24 mouse cellular contexts compared by ENCODE assay signal in genomic region chr11:96172511-96173287, GRCm38 (mm10). TPM values are rescaled to one million over a fixed set of nuclear protein-coding genes. Genes with fewer than 3 reads are reported as not detected.
DNase-seq lines count a peak whose midpoint lies in the region; ATAC-seq and TF ChIP-seq lines count a peak whose summit lies in the region.
"Had no signal": no experiment of that assay in that cellular context is flagged by ENCODE, and none has a peak within 500 bp of the region (broad histone marks: within the 10 kb centered on the region; RNA-seq: fewer than 3 reads in every experiment).

No protein-coding gene starts in this region.

- no peak overlapping the region for H3K27ac ChIP-seq in forebrain, embryonic 10.5 days
- H3K27ac ChIP-seq in forebrain, embryonic 15.5 days (replicated peaks): no peak overlapping the region
- H3K27ac ChIP-seq in kidney, postnatal 0 days: no peak overlapping the region
- no peak overlapping the region for H3K27ac ChIP-seq in intestine, embryonic 15.5 days
- no peak overlapping the region for H3K27ac ChIP-seq in liver, embryonic 11.5 days (ENCODE audit: low read depth, low read length)
- H3K27ac ChIP-seq: embryonic facial prominence, embryonic 12.5 days; heart, adult 2 months; heart, embryonic 15.5 days had no signal

- H3K9me3 ChIP-seq in forebrain, embryonic 10.5 days: no peaks in the 10 kb centered on the region
- H3K9me3 ChIP-seq in forebrain, embryonic 15.5 days: no peaks in the 10 kb centered on the region
- H3K9me3 ChIP-seq in kidney, postnatal 0 days (replicated peaks; ENCODE audit: low read length): no peaks in the 10 kb centered on the region
- peaks cover 3% of the 10 kb centered on the region for H3K9me3 ChIP-seq in E14TG2a.4 (ENCODE audit: low read length)
- H3K9me3 ChIP-seq in intestine, embryonic 15.5 days: no peaks in the 10 kb centered on the region
- no peaks in the 10 kb centered on the region for H3K9me3 ChIP-seq in liver, embryonic 11.5 days (ENCODE audit: control insufficient read depth, low read length)
- H3K9me3 ChIP-seq: embryonic facial prominence, embryonic 12.5 days; heart, embryonic 15.5 days had no signal

- no peak overlapping the region for H3K4me3 ChIP-seq in forebrain, embryonic 10.5 days
- no peak overlapping the region for H3K4me3 ChIP-seq in forebrain, embryonic 15.5 days
- no peak overlapping the region for H3K4me3 ChIP-seq in kidney, postnatal 0 days (replicated peaks; ENCODE audit: low read depth, low read length)
- peak overlapping the region; percentile 50 for H3K4me3 ChIP-seq in E14TG2a.4 (replicated peaks; ENCODE audit: low read length)
- peak overlapping the region; percentile 23; the same call in 1 of the 2 replicates for H3K4me3 ChIP-seq in intestine, embryonic 15.5 days (replicated peaks)
- H3K4me3 ChIP-seq in liver, embryonic 11.5 days (ENCODE audit: low read depth, low read length): no peak overlapping the region
- H3K4me3 ChIP-seq: embryonic facial prominence, embryonic 12.5 days; erythroblast, embryonic 14.5 days; heart, adult 2 months; heart, embryonic 15.5 days had no signal

- DNase-seq in forebrain, embryonic 10.5 days (ENCODE audit: extremely low spot score, low spot score): peak; percentile 16
- no peak for DNase-seq in kidney, postnatal 0 days (ENCODE audit: low spot score)
- DNase-seq in kidney, postnatal 36 days: no peak
- DNase-seq in urinary bladder, postnatal 36 days (ENCODE audit: low spot score in 2 of 2): no peak
- DNase-seq in liver, embryonic 11.5 days (ENCODE audit: low spot score): no peak
- DNase-seq: adrenal gland, postnatal 10 days; cerebellum, adult 9-10 months; gastrocnemius, postnatal 25 days; heart, adult 2 months; kidney, adult 18-20 months; lung, adult 18-20 months; lung, postnatal 36 days; right cerebral cortex, adult 18-20 months; thymus, adult 18-20 months; thymus, postnatal 4 days had no signal

- peaks cover 9% of the 10 kb centered on the region; the same call in 1 of the 2 replicates for H3K4me1 ChIP-seq in forebrain, embryonic 10.5 days
- H3K4me1 ChIP-seq in forebrain, embryonic 15.5 days: no peaks in the 10 kb centered on the region
- 0 out of 2 replicates have a peak, but pooled peaks cover 3% of the 10 kb centered on the region for H3K4me1 ChIP-seq in kidney, postnatal 0 days (replicated peaks; ENCODE audit: insufficient read depth, low read length)
- peaks cover 57% of the 10 kb centered on the region for H3K4me1 ChIP-seq in E14TG2a.4 (replicated peaks; ENCODE audit: low read depth, low read length)
- peaks cover 5% of the 10 kb centered on the region; the same call in 1 of the 2 replicates for H3K4me1 ChIP-seq in intestine, embryonic 15.5 days (replicated peaks)
- H3K4me1 ChIP-seq in liver, embryonic 11.5 days (replicated peaks; ENCODE audit: control insufficient read depth, insufficient read depth, low read length): peaks cover 2% of the 10 kb centered on the region; the same call in 1 of the 2 replicates
- H3K4me1 ChIP-seq: embryonic facial prominence, embryonic 12.5 days had no signal

- peaks cover 100% of the 10 kb centered on the region for H3K27me3 ChIP-seq in forebrain, embryonic 10.5 days (ENCODE audit: poor library complexity, severe bottlenecking)
- H3K27me3 ChIP-seq in forebrain, embryonic 15.5 days: peaks cover 97% of the 10 kb centered on the region
- peaks cover 94% of the 10 kb centered on the region for H3K27me3 ChIP-seq in kidney, postnatal 0 days (ENCODE audit: insufficient read depth, low read length)
- H3K27me3 ChIP-seq in E14TG2a.4 (ENCODE audit: insufficient read depth, low read length): peaks cover 98% of the 10 kb centered on the region
- peaks cover 92% of the 10 kb centered on the region for H3K27me3 ChIP-seq in intestine, embryonic 15.5 days (replicated peaks)
- H3K27me3 ChIP-seq in liver, embryonic 11.5 days (replicated peaks; ENCODE audit: control insufficient read depth, insufficient read depth, low read length): peaks cover 100% of the 10 kb centered on the region

- no peak overlapping the region for H3K9ac ChIP-seq in forebrain, embryonic 15.5 days (replicated peaks)
- H3K9ac ChIP-seq in kidney, postnatal 0 days (ENCODE audit: low read depth, low read length): no peak overlapping the region
- H3K9ac ChIP-seq in intestine, embryonic 15.5 days: no peak overlapping the region
- H3K9ac ChIP-seq in liver, embryonic 11.5 days (ENCODE audit: low read depth, low read length): no peak overlapping the region
- H3K9ac ChIP-seq: embryonic facial prominence, embryonic 12.5 days; heart, embryonic 15.5 days had no signal

- TF ChIP-seq CTCF in kidney, postnatal 0 days (IDR thresholded peaks at IDR 0.05; ENCODE audit: low read depth): no peak
- no peak for TF ChIP-seq CTCF in E14TG2a.4 (conservative IDR thresholded peaks at IDR 0.05; ENCODE audit: low read length)

- H3K4me2 ChIP-seq in forebrain, embryonic 15.5 days (replicated peaks): no peak overlapping the region
- peak overlapping the region; percentile 23; the same call in 1 of the 2 replicates for H3K4me2 ChIP-seq in kidney, postnatal 0 days (ENCODE audit: low read length)
- peak overlapping the region; percentile 46 for H3K4me2 ChIP-seq in intestine, embryonic 15.5 days (replicated peaks)
- H3K4me2 ChIP-seq in liver, embryonic 11.5 days: no peak overlapping the region
- H3K4me2 ChIP-seq: embryonic facial prominence, embryonic 12.5 days; heart, embryonic 15.5 days had no signal

- under 1% methylated on average over 25 of the region's 25 CpGs for WGBS in forebrain, embryonic 10.5 days
- WGBS in forebrain, embryonic 15.5 days: under 1% methylated on average over 25 of the region's 25 CpGs
- under 1% methylated on average over 25 of the region's 25 CpGs for WGBS in kidney, postnatal 0 days
- WGBS in intestine, embryonic 15.5 days: 2% methylated on average over 25 of the region's 25 CpGs
- WGBS in liver, embryonic 11.5 days: 2% methylated on average over 25 of the region's 25 CpGs

- H3K36me3 ChIP-seq in forebrain, embryonic 10.5 days (replicated peaks): no peaks in the 10 kb centered on the region
- H3K36me3 ChIP-seq in forebrain, embryonic 15.5 days: no peaks in the 10 kb centered on the region
- no peaks in the 10 kb centered on the region for H3K36me3 ChIP-seq in kidney, postnatal 0 days (ENCODE audit: insufficient read depth, low read length)
- no peaks in the 10 kb centered on the region for H3K36me3 ChIP-seq in E14TG2a.4 (ENCODE audit: insufficient read depth, low read length)
- H3K36me3 ChIP-seq in intestine, embryonic 15.5 days: no peaks in the 10 kb centered on the region
- no peaks in the 10 kb centered on the region for H3K36me3 ChIP-seq in liver, embryonic 11.5 days (ENCODE audit: control insufficient read depth, insufficient read depth, low read length)
- H3K36me3 ChIP-seq: embryonic facial prominence, embryonic 12.5 days; heart, embryonic 15.5 days had no signal

- no peak for ATAC-seq in forebrain, embryonic 15.5 days (replicated peaks)
- no peak for ATAC-seq in kidney, postnatal 0 days (replicated peaks; ENCODE audit: low FRiP score, low read depth)
- no peak for ATAC-seq in intestine, embryonic 15.5 days
- no peak for ATAC-seq in liver, embryonic 11.5 days (replicated peaks; ENCODE audit: low FRiP score)
- ATAC-seq: forebrain, embryonic 14.5 days had no signal

RNA-seq across cellular contexts. Expression of gene Hoxb13, which starts 21.4 kb away (rescaled TPM):
- polyA plus RNA-seq in forebrain, embryonic 10.5 days (2016; fragmentation: Nextera tagmentation; extraction: Ambion mirVana): not detected in 2 replicates
- not detected in 2 replicates for polyA plus RNA-seq in forebrain, embryonic 15.5 days (2015; fragmentation: Nextera tagmentation; extraction: Ambion mirVana)
- not detected in 2 replicates for polyA plus RNA-seq in kidney, postnatal 0 days (2015; fragmentation: Nextera tagmentation; extraction: Ambion mirVana)
- polyA plus RNA-seq in intestine, embryonic 15.5 days (2015; fragmentation: Nextera tagmentation; extraction: Ambion mirVana): 2.3 and 3.6 TPM in 2 replicates
- polyA plus RNA-seq in liver, embryonic 11.5 days (2014; fragmentation: Nextera tagmentation; extraction: Ambion mirVana): not detected in 2 replicates
- polyA plus RNA-seq: embryonic facial prominence, embryonic 12.5 days; forebrain, embryonic 14.5 days; heart, adult 2 months; heart, embryonic 15.5 days; midbrain, postnatal 0 days had no signal

RNA-seq across cellular contexts. Expression of gene Ttll6, which starts 39.1 kb away (rescaled TPM):
- polyA plus RNA-seq in forebrain, embryonic 10.5 days (2016; fragmentation: Nextera tagmentation; extraction: Ambion mirVana): not detected in 2 replicates
- polyA plus RNA-seq in forebrain, embryonic 15.5 days (2015; fragmentation: Nextera tagmentation; extraction: Ambion mirVana): 0.18 and 0.25 TPM in 2 replicates
- polyA plus RNA-seq in kidney, postnatal 0 days (2015; fragmentation: Nextera tagmentation; extraction: Ambion mirVana): 0.04 TPM in 1 of 2 replicates, not detected in the other
- 0.37 and 0.40 TPM in 2 replicates for polyA plus RNA-seq in intestine, embryonic 15.5 days (2015; fragmentation: Nextera tagmentation; extraction: Ambion mirVana)
- polyA plus RNA-seq in liver, embryonic 11.5 days (2014; fragmentation: Nextera tagmentation; extraction: Ambion mirVana): not detected in 2 replicates
- polyA plus RNA-seq: erythroblast, embryonic 14.5 days; liver, adult 2 months had no signal

Comparison
In these comparisons a context has a peak if more than half of its experiments do, and no peak if none do; other contexts are left out.
1. H3K4me3 ChIP-seq: peak in E14TG2a.4 (single experiment) and intestine, embryonic 15.5 days (single experiment); none in forebrain, embryonic 10.5 days (single experiment), forebrain, embryonic 15.5 days (single experiment), kidney, postnatal 0 days (single experiment) and liver, embryonic 11.5 days (single experiment).
2. H3K4me2 ChIP-seq: peak in kidney, postnatal 0 days (single experiment) and intestine, embryonic 15.5 days (single experiment); none in forebrain, embryonic 15.5 days (single experiment) and liver, embryonic 11.5 days (single experiment).